Mouse (Mus musculus): ENCODE results near the gene Mllt6.

DNA sequence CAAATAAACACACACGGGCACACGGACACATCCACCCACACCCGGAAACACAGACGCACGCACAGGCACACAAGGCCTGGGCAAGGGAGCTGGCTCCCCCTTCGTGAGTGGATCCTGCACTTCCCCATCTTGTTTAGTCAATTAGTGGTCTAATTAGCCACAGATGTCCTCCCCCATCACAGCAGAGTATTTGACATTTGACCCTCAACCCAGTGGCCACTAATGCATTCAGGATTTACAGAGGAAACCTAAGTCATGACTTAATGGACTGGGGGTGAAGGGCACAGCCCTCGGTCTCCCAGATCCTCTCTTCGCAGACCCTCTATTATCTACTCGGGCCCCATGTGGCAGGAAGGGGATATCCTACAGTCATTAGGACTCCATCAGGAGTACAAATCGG, 70.5 kb downstream of the Mllt6 start:
- TF ChIP-seq POLR2A (IDR thresholded peaks at IDR 0.05; ENCODE audit: borderline replicate concordance, insufficient read depth, low read length) (no peak), CTCF (IDR thresholded peaks at IDR 0.05; ENCODE audit: borderline replicate concordance, insufficient read depth, low read depth, low read length) (no peak)

Measured in cerebellum, adult 2 months (tissue).